Mouse (Mus musculus): ENCODE measurements around the gene Cnnm3.
A peak's percentile ranks its signal among the peaks of the same experiment; 100 is the strongest.

Cnnm3 gene

GRCm38 (mm10) chr1:36545382-36545781, 33.7 kb downstream of the Cnnm3 start:
- TF ChIP-seq NANOG (IDR thresholded peaks at IDR 0.05; ENCODE audit: borderline replicate concordance, low read length) (no peak), CTCF (conservative IDR thresholded peaks at IDR 0.05; ENCODE audit: low read length) (no peak), POU5F1 (IDR thresholded peaks at IDR 0.05; ENCODE audit: borderline replicate concordance, low read length) (no peak)
- peaks cover 37% of the 10 kb centered on the region for H3K36me3 ChIP-seq (ENCODE audit: insufficient read depth, low read length)
- no peak overlapping the region for H3K4me3 ChIP-seq (replicated peaks; ENCODE audit: low read length)
- H3K27me3 ChIP-seq (ENCODE audit: insufficient read depth, low read length) = peaks cover 5% of the 10 kb centered on the region; the same call in 1 of the 2 replicates
- H3K9me3 ChIP-seq (ENCODE audit: low read length) = no peaks in the 10 kb centered on the region
- H3K4me1 ChIP-seq (replicated peaks; ENCODE audit: low read depth, low read length) = peaks cover 69% of the 10 kb centered on the region

GRCm38 (mm10) chr1:36545845-36546600, 34.4 kb downstream of the Cnnm3 start:
- Histone ChIP-seq H3K36me3 (ENCODE audit: insufficient read depth, low read length) (peaks cover 32% of the 10 kb centered on the region), H3K4me3 (replicated peaks; ENCODE audit: low read length) (peak overlapping the region; percentile 86), H3K27me3 (ENCODE audit: insufficient read depth, low read length) (peaks cover 10% of the 10 kb centered on the region; the same call in 1 of the 2 replicates), H3K4me1 (replicated peaks; ENCODE audit: low read depth, low read length) (peaks cover 69% of the 10 kb centered on the region), H3K9me3 (ENCODE audit: low read length) (no peaks in the 10 kb centered on the region)
- TF ChIP-seq CTCF (conservative IDR thresholded peaks at IDR 0.05; ENCODE audit: low read length) (0 out of 2 replicates have a peak, but pooled peaks have one; percentile 4), NANOG (IDR thresholded peaks at IDR 0.05; ENCODE audit: borderline replicate concordance, low read length) (no peak), POU5F1 (IDR thresholded peaks at IDR 0.05; ENCODE audit: borderline replicate concordance, low read length) (no peak)

- Histone ChIP-seq H3K36me3 (ENCODE audit: insufficient read depth, low read length) (peaks cover 32% of the 10 kb centered on the region), H3K4me1 (replicated peaks; ENCODE audit: low read depth, low read length) (peaks cover 68% of the 10 kb centered on the region), H3K4me3 (replicated peaks; ENCODE audit: low read length) (peak within 1 kb of the TSS; percentile 86), H3K27me3 (ENCODE audit: insufficient read depth, low read length) (peaks cover 19% of the 10 kb centered on the region), H3K9me3 (ENCODE audit: low read length) (no peaks in the 10 kb centered on the region)
- TF ChIP-seq POU5F1 (IDR thresholded peaks at IDR 0.05; ENCODE audit: borderline replicate concordance, low read length) (no peak), CTCF (conservative IDR thresholded peaks at IDR 0.05; ENCODE audit: low read length) (peak; percentile 86), NANOG (IDR thresholded peaks at IDR 0.05; ENCODE audit: borderline replicate concordance, low read length) (no peak)
These were observed 35.3 kb downstream of the Cnnm3 start, which contains the start of gene Ankrd39 for GRCm38 (mm10) chr1:36546888-36547471. Gene Ankrd39, minus strand, starts transcription at chr1:36547445.

GRCm38 (mm10) chr1:36547981-36548598, 36.4 kb downstream of the Cnnm3 start:
- no peak overlapping the region for H3K4me3 ChIP-seq (replicated peaks; ENCODE audit: low read length)
- peaks cover 30% of the 10 kb centered on the region for H3K27me3 ChIP-seq (ENCODE audit: insufficient read depth, low read length)
- no peak for TF ChIP-seq CTCF (conservative IDR thresholded peaks at IDR 0.05; ENCODE audit: low read length)
- no peak for TF ChIP-seq NANOG (IDR thresholded peaks at IDR 0.05; ENCODE audit: borderline replicate concordance, low read length)
- no peak for TF ChIP-seq POU5F1 (IDR thresholded peaks at IDR 0.05; ENCODE audit: borderline replicate concordance, low read length)
- peaks cover 28% of the 10 kb centered on the region for H3K36me3 ChIP-seq (ENCODE audit: insufficient read depth, low read length)
- no peaks in the 10 kb centered on the region for H3K9me3 ChIP-seq (ENCODE audit: low read length)
- H3K4me1 ChIP-seq (replicated peaks; ENCODE audit: low read depth, low read length) = peaks cover 72% of the 10 kb centered on the region

GRCm38 (mm10) chr1:36548771-36549170, 37.1 kb downstream of the Cnnm3 start:
- Histone ChIP-seq H3K4me3 (replicated peaks; ENCODE audit: low read length) (no peak overlapping the region), H3K4me1 (replicated peaks; ENCODE audit: low read depth, low read length) (peaks cover 68% of the 10 kb centered on the region), H3K27me3 (ENCODE audit: insufficient read depth, low read length) (peaks cover 37% of the 10 kb centered on the region), H3K36me3 (ENCODE audit: insufficient read depth, low read length) (peaks cover 29% of the 10 kb centered on the region), H3K9me3 (ENCODE audit: low read length) (no peaks in the 10 kb centered on the region)
- no peak for TF ChIP-seq POU5F1 (IDR thresholded peaks at IDR 0.05; ENCODE audit: borderline replicate concordance, low read length)
- TF ChIP-seq NANOG (IDR thresholded peaks at IDR 0.05; ENCODE audit: borderline replicate concordance, low read length) = no peak
- TF ChIP-seq CTCF (conservative IDR thresholded peaks at IDR 0.05; ENCODE audit: low read length) = no peak

GRCm38 (mm10) chr1:36549491-36549890, 37.8 kb downstream of the Cnnm3 start:
- TF ChIP-seq CTCF (conservative IDR thresholded peaks at IDR 0.05; ENCODE audit: low read length) (no peak), POU5F1 (IDR thresholded peaks at IDR 0.05; ENCODE audit: borderline replicate concordance, low read length) (no peak), NANOG (IDR thresholded peaks at IDR 0.05; ENCODE audit: borderline replicate concordance, low read length) (no peak)
- Histone ChIP-seq H3K27me3 (ENCODE audit: insufficient read depth, low read length) (peaks cover 44% of the 10 kb centered on the region), H3K9me3 (ENCODE audit: low read length) (no peaks in the 10 kb centered on the region)

GRCm38 (mm10) chr1:36550075-36550863, 38.6 kb downstream of the Cnnm3 start:
- Histone ChIP-seq H3K27me3 (ENCODE audit: insufficient read depth, low read length) (peaks cover 52% of the 10 kb centered on the region), H3K9me3 (ENCODE audit: low read length) (no peaks in the 10 kb centered on the region), H3K4me1 (replicated peaks; ENCODE audit: low read depth, low read length) (peaks cover 75% of the 10 kb centered on the region), H3K36me3 (ENCODE audit: insufficient read depth, low read length) (peaks cover 25% of the 10 kb centered on the region), H3K4me3 (replicated peaks; ENCODE audit: low read length) (no peak overlapping the region)
- TF ChIP-seq CTCF (conservative IDR thresholded peaks at IDR 0.05; ENCODE audit: low read length) = no peak
- TF ChIP-seq POU5F1 (IDR thresholded peaks at IDR 0.05; ENCODE audit: borderline replicate concordance, low read length) = no peak
- TF ChIP-seq NANOG (IDR thresholded peaks at IDR 0.05; ENCODE audit: borderline replicate concordance, low read length) = no peak

More at GRCm38 (mm10) chr1:36549491-36549890, 37.8 kb downstream of the Cnnm3 start:
- no peak overlapping the region for H3K4me3 ChIP-seq (replicated peaks; ENCODE audit: low read length)
- H3K4me1 ChIP-seq (replicated peaks; ENCODE audit: low read depth, low read length) = peaks cover 70% of the 10 kb centered on the region
- peaks cover 25% of the 10 kb centered on the region for H3K36me3 ChIP-seq (ENCODE audit: insufficient read depth, low read length)
